Mouse (Mus musculus) myocyte (in vitro differentiated cells): ENCODE measurements around the gene Catsper4.

Experiments used
- CEBPB ChIP-seq: IDR thresholded peaks from 2 replicates; pipeline ENCODE4 v1.6.1; 2011; ENCODE audit warnings: mild to moderate bottlenecking, moderate library complexity; ENCODE audit not compliant: poor library complexity, insufficient read depth, severe bottlenecking
- E2F4 ChIP-seq: IDR thresholded peaks from one replicate; pipeline ENCODE4 v1.6.1; 2011; ENCODE audit warnings: mild to moderate bottlenecking, control low read depth, moderate library complexity; ENCODE audit not compliant: insufficient read depth
- MAX ChIP-seq: IDR thresholded peaks from one replicate; pipeline ENCODE4 v1.6.1; 2011; ENCODE audit warnings: low read depth, mild to moderate bottlenecking, control low read depth
- MYOD1 ChIP-seq, 3 experiments: IDR thresholded peaks; one replicate each; pipeline ENCODE4 v1.6.1; 2011; ENCODE audit warnings: control low read depth in 2 of 3, low read depth in 2 of 3, mild to moderate bottlenecking in 2 of 3, moderate library complexity in 1 of 3; ENCODE audit not compliant: insufficient read length in 2 of 3, control insufficient read depth in 1 of 3
- MYOG ChIP-seq, 3 experiments: IDR thresholded peaks; one replicate each; pipeline ENCODE4 v1.6.1; 2011; ENCODE audit warnings: control low read depth in 2 of 3, low read depth in 2 of 3, mild to moderate bottlenecking in 2 of 3; ENCODE audit not compliant: insufficient read length in 2 of 3, control insufficient read depth in 1 of 3, insufficient read depth in 1 of 3
- POLR2A ChIP-seq: IDR thresholded peaks from one replicate; pipeline ENCODE4 v1.6.1; 2011; ENCODE audit warnings: low read depth, mild to moderate bottlenecking, control low read depth, moderate library complexity; ENCODE audit not compliant: insufficient read length
- POLR2AphosphoS2 ChIP-seq: IDR thresholded peaks from one replicate; pipeline ENCODE4 v1.6.1; 2011; ENCODE audit warnings: low read depth, control low read depth; ENCODE audit not compliant: insufficient read length
- REST ChIP-seq: IDR thresholded peaks from one replicate; pipeline ENCODE4 v1.6.1; 2011; ENCODE audit warnings: mild to moderate bottlenecking, control low read depth, moderate library complexity; ENCODE audit not compliant: insufficient read depth, insufficient read length
- SRF ChIP-seq: IDR thresholded peaks from one replicate; pipeline ENCODE4 v1.6.1; 2011; ENCODE audit warnings: low read depth; ENCODE audit not compliant: control insufficient read depth, insufficient read length
- TCF12 ChIP-seq: IDR thresholded peaks from one replicate; pipeline ENCODE4 v1.6.1; 2011; ENCODE audit warnings: mild to moderate bottlenecking, control low read depth; ENCODE audit not compliant: poor library complexity, insufficient read depth, severe bottlenecking
- TCF3 ChIP-seq: IDR thresholded peaks from one replicate; pipeline ENCODE4 v1.6.1; 2011; ENCODE audit warnings: low read depth, control low read depth; ENCODE audit not compliant: insufficient read length
- USF1 ChIP-seq: IDR thresholded peaks from one replicate; pipeline ENCODE4 v1.6.1; 2011; ENCODE audit warnings: low read depth, mild to moderate bottlenecking, control low read depth, moderate library complexity

GRCm38 (mm10) chr4:134227194-134227593 lies at the start of gene Catsper4:
- no peak for TF ChIP-seq POLR2A
- no peak for TF ChIP-seq E2F4
- TF ChIP-seq MYOG (IDR thresholded peaks at IDR 0.05; ENCODE audit: control insufficient read depth in 1 of 3, insufficient read depth in 1 of 3, insufficient read length in 2 of 3, low read depth in 2 of 3) = no peak
- TF ChIP-seq USF1 = no peak
- no peak for TF ChIP-seq POLR2AphosphoS2
- no peak for TF ChIP-seq MAX
- TF ChIP-seq TCF3 = no peak
- no peak for TF ChIP-seq SRF
- no peak for TF ChIP-seq TCF12
- no peak for TF ChIP-seq CEBPB
- no peak for TF ChIP-seq MYOD1 (IDR thresholded peaks at IDR 0.05; ENCODE audit: control insufficient read depth in 1 of 3, insufficient read length in 2 of 3, low read depth in 2 of 3)
- no peak for TF ChIP-seq REST
